Mouse (Mus musculus): ENCODE measurements at regions not wholly inside any gene's neighbourhood (a gene's known extent, or its start where the extent isn't known, plus 50 kb on each side); places are given as distances from the start of the nearest gene placed in this dataset.

- WGBS = 92% methylated on average over 8 of the region's 8 CpGs
These were observed 311.5 kb upstream of the Castor2 start for GRCm38 (mm10) chr5:133788006-133788405.

GRCm38 (mm10) chr5:133787491-133787890 lies 312.0 kb upstream of the Castor2 start:
- ATAC-seq (replicated peaks) = no peak
- H3K4me1 ChIP-seq = no peaks in the 10 kb centered on the region
- no peak overlapping the region for H3K4me2 ChIP-seq
- H3K9me3 ChIP-seq = no peaks in the 10 kb centered on the region
- no peak overlapping the region for H3K4me3 ChIP-seq
- no peak overlapping the region for H3K27ac ChIP-seq
- H3K9ac ChIP-seq = no peak overlapping the region
- no peaks in the 10 kb centered on the region for H3K36me3 ChIP-seq (replicated peaks)
- no peaks in the 10 kb centered on the region for H3K27me3 ChIP-seq (replicated peaks)
- WGBS = 73% methylated on average over 7 of the region's 7 CpGs

More at GRCm38 (mm10) chr5:133788006-133788405, 311.5 kb upstream of the Castor2 start:
- Histone ChIP-seq H3K4me1 (no peaks in the 10 kb centered on the region), H3K27me3 (replicated peaks) (no peaks in the 10 kb centered on the region), H3K4me3 (no peak overlapping the region), H3K9me3 (no peaks in the 10 kb centered on the region), H3K27ac (no peak overlapping the region), H3K36me3 (replicated peaks) (no peaks in the 10 kb centered on the region), H3K4me2 (no peak overlapping the region), H3K9ac (no peak overlapping the region)
- ATAC-seq (replicated peaks) = no peak

GRCm38 (mm10) chr5:133776591-133776990 lies 322.9 kb upstream of the Castor2 start:
- H3K27me3 ChIP-seq (replicated peaks) = no peaks in the 10 kb centered on the region
- no peaks in the 10 kb centered on the region for H3K36me3 ChIP-seq (replicated peaks)
- no peak overlapping the region for H3K27ac ChIP-seq
- no peak overlapping the region for H3K9ac ChIP-seq
- H3K4me2 ChIP-seq = no peak overlapping the region
- H3K4me1 ChIP-seq = no peaks in the 10 kb centered on the region
- no peak overlapping the region for H3K4me3 ChIP-seq
- ATAC-seq (replicated peaks) = no peak
- H3K9me3 ChIP-seq = no peaks in the 10 kb centered on the region

DNA sequence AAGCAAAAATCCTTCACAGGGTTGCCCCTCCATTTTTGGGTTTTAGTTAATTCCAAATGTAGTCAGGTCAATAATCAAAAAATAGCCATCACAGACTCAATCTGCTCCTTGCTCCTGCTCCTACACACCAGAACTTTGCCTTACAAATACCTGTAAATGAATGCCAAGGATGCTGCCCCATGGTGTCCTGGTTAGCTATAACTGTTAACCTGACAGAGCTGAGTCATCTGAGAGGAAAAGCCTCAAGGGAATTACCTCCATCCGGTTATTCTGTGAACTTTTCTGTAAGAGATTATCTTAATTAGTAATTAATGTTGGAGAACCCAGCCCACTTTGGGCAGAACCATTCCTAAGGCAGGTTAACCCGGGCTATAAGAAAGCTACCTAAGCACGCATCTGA lies 325.4 kb upstream of the Castor2 start:
- Histone ChIP-seq H3K36me3 (replicated peaks) (no peaks in the 10 kb centered on the region), H3K27me3 (replicated peaks) (no peaks in the 10 kb centered on the region), H3K9me3 (no peaks in the 10 kb centered on the region), H3K27ac (no peak overlapping the region), H3K9ac (no peak overlapping the region), H3K4me1 (no peaks in the 10 kb centered on the region), H3K4me3 (no peak overlapping the region), H3K4me2 (no peak overlapping the region)
- ATAC-seq (replicated peaks) = no peak
- WGBS = 82% methylated on average over 3 of the region's 3 CpGs

GRCm38 (mm10) chr5:133768856-133769255 lies 330.7 kb upstream of the Castor2 start:
- Histone ChIP-seq H3K4me3 (no peak overlapping the region), H3K36me3 (replicated peaks) (no peaks in the 10 kb centered on the region), H3K27ac (no peak overlapping the region), H3K4me1 (no peaks in the 10 kb centered on the region), H3K9me3 (no peaks in the 10 kb centered on the region), H3K4me2 (no peak overlapping the region), H3K27me3 (replicated peaks) (no peaks in the 10 kb centered on the region), H3K9ac (no peak overlapping the region)
- WGBS = 85% methylated on average over 2 of the region's 2 CpGs
- ATAC-seq (replicated peaks) = no peak

GRCm38 (mm10) chr5:133757817-133758216 lies 341.7 kb upstream of the Castor2 start:
- no peak overlapping the region for H3K4me2 ChIP-seq
- H3K36me3 ChIP-seq (replicated peaks) = no peaks in the 10 kb centered on the region
- H3K4me3 ChIP-seq = no peak overlapping the region
- no peak for ATAC-seq (replicated peaks)
- no peak overlapping the region for H3K27ac ChIP-seq
- H3K9ac ChIP-seq = no peak overlapping the region
- H3K27me3 ChIP-seq (replicated peaks) = no peaks in the 10 kb centered on the region
- H3K4me1 ChIP-seq = peaks cover 8% of the 10 kb centered on the region; the same call in 1 of the 2 replicates
- H3K9me3 ChIP-seq = no peaks in the 10 kb centered on the region
- WGBS = 97% methylated on average over 2 of the region's 2 CpGs

GRCm38 (mm10) chr5:133754180-133754579 lies 345.3 kb upstream of the Castor2 start:
- 11% methylated on average over 7 of the region's 7 CpGs for WGBS
- H3K4me3 ChIP-seq = no peak overlapping the region
- no peaks in the 10 kb centered on the region for H3K27me3 ChIP-seq (replicated peaks)
- no peak overlapping the region for H3K4me2 ChIP-seq
- no peaks in the 10 kb centered on the region for H3K9me3 ChIP-seq
- no peak overlapping the region for H3K27ac ChIP-seq
- no peak for ATAC-seq (replicated peaks)
- peaks cover 8% of the 10 kb centered on the region; the same call in 1 of the 2 replicates for H3K4me1 ChIP-seq
- no peaks in the 10 kb centered on the region for H3K36me3 ChIP-seq (replicated peaks)
- no peak overlapping the region for H3K9ac ChIP-seq

DNA sequence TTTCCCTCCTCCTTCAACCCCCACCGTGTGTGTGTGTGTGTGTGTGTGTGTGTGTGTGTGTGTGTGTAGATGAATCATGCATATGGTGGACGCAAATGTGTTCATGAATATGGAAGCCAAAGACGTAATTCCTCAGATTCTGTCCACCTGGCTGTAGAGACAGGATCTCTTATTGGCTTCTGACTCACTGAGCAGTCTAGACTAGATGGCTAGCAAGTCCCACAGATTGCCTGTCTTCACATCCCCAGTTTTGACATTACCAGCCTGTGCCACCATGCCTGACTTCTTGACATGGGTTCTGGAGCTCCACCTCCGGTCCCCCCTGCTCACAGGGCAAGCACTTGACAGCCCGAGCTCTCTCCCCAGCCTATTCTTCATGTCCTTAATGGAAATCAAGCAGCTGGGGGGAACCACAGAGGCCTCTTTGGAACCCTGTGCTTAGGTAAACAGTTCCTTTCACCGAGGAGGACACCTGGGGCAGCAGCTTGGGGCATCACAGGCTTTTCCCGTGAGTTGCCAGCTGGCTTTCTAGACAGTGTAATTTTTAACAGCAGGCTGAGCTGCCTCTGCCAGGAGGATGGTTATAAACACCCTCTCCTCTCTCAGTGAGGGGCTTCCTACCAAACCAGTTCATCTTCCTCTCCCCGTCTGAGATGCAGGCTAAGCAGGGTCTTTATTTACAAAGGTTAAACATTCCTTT lies 345.9 kb upstream of the Castor2 start:
- 35% methylated on average over 8 of the region's 8 CpGs for WGBS
- no peaks in the 10 kb centered on the region for H3K9me3 ChIP-seq
- H3K27ac ChIP-seq = no peak overlapping the region
- no peak overlapping the region for H3K9ac ChIP-seq
- H3K4me1 ChIP-seq = peaks cover 12% of the 10 kb centered on the region; the same call in 1 of the 2 replicates
- no peaks in the 10 kb centered on the region for H3K36me3 ChIP-seq (replicated peaks)
- ATAC-seq (replicated peaks) = no peak
- no peak overlapping the region for H3K4me2 ChIP-seq
- no peaks in the 10 kb centered on the region for H3K27me3 ChIP-seq (replicated peaks)
- no peak overlapping the region for H3K4me3 ChIP-seq

DNA sequence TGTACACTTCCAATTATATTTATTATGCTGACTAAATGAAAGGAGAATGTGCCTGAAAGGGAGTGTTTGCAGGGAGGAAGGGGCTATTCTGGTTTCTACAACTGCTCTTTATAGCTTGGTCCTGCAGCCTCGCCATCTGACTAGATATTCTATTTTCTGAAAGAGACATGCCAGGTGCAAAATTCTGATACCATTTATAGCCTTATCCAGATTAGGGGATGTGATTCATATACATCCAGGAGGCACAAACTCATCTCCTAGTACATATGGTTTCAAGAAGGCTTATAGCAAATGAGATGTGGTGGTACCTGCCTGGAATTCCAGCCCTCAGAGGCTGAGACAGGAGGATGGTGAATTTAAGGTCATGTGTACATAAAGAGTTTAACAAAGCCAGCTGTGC lies 352.6 kb upstream of the Castor2 start:
- H3K4me2 ChIP-seq = no peak overlapping the region
- H3K4me1 ChIP-seq = peaks cover 11% of the 10 kb centered on the region
- no peaks in the 10 kb centered on the region for H3K27me3 ChIP-seq (replicated peaks)
- no peak overlapping the region for H3K4me3 ChIP-seq
- no peak for ATAC-seq (replicated peaks)
- WGBS = 54% methylated on average over 1 of the region's 1 CpGs
- H3K9me3 ChIP-seq = no peaks in the 10 kb centered on the region
- H3K27ac ChIP-seq = no peak overlapping the region
- H3K36me3 ChIP-seq (replicated peaks) = no peaks in the 10 kb centered on the region
- H3K9ac ChIP-seq = no peak overlapping the region

GRCm38 (mm10) chr5:133746411-133746810 lies 353.1 kb upstream of the Castor2 start:
- no peaks in the 10 kb centered on the region for H3K36me3 ChIP-seq (replicated peaks)
- no peak for ATAC-seq (replicated peaks)

DNA sequence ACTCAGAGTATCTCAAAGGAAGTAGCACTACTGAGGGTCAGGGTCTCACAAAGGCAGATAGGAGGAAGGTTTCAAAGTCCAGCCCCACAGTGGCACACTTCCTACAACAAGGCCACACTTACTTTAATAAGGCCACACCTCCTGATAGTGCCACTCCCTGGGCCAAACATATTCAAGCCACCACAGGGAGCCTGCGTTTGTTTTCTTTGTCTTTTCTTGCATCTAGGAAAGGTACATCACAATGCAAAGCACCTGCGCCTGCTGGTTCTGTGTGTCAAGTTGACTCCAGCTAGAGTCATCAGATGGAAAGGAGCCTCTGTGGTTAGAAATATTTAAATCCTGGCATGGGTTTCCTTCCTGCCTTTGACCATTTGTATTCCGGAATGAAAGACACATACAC lies 355.4 kb upstream of the Castor2 start:
- WGBS = 89% methylated on average over 3 of the region's 3 CpGs
- Histone ChIP-seq H3K4me3 (no peak overlapping the region), H3K4me1 (peaks cover 11% of the 10 kb centered on the region), H3K9me3 (no peaks in the 10 kb centered on the region), H3K27ac (no peak overlapping the region), H3K36me3 (replicated peaks) (no peaks in the 10 kb centered on the region), H3K27me3 (replicated peaks) (no peaks in the 10 kb centered on the region), H3K9ac (no peak overlapping the region), H3K4me2 (no peak overlapping the region)
- ATAC-seq (replicated peaks) = no peak

More at GRCm38 (mm10) chr5:133746411-133746810, 353.1 kb upstream of the Castor2 start:
- H3K9ac ChIP-seq = no peak overlapping the region
- no peak overlapping the region for H3K27ac ChIP-seq
- 48% methylated on average over 10 of the region's 10 CpGs for WGBS
- H3K4me3 ChIP-seq = no peak overlapping the region
- no peaks in the 10 kb centered on the region for H3K27me3 ChIP-seq (replicated peaks)
- no peak overlapping the region for H3K4me2 ChIP-seq
- peaks cover 11% of the 10 kb centered on the region for H3K4me1 ChIP-seq
- H3K9me3 ChIP-seq = no peaks in the 10 kb centered on the region

- Histone ChIP-seq H3K27ac (no peak overlapping the region), H3K4me1 (peaks cover 7% of the 10 kb centered on the region), H3K27me3 (replicated peaks) (no peaks in the 10 kb centered on the region), H3K4me3 (no peak overlapping the region), H3K9me3 (no peaks in the 10 kb centered on the region), H3K4me2 (no peak overlapping the region), H3K36me3 (replicated peaks) (no peaks in the 10 kb centered on the region), H3K9ac (no peak overlapping the region)
- no peak for ATAC-seq (replicated peaks)
- whole genome bisulfite sequencing = 90% methylated on average over 2 of the region's 2 CpGs
These were observed 355.9 kb upstream of the Castor2 start for GRCm38 (mm10) chr5:133743606-133744005.

- no peak overlapping the region for H3K27ac ChIP-seq
- ATAC-seq (replicated peaks) = no peak
- 89% methylated on average over 4 of the region's 4 CpGs for WGBS
These were observed 367.6 kb upstream of the Castor2 start for GRCm38 (mm10) chr5:133731871-133732270.

More at GRCm38 (mm10) chr5:133731871-133732270, 367.6 kb upstream of the Castor2 start:
- no peak overlapping the region for H3K9ac ChIP-seq
- no peak overlapping the region for H3K4me3 ChIP-seq
- H3K4me2 ChIP-seq = no peak overlapping the region
- no peaks in the 10 kb centered on the region for H3K27me3 ChIP-seq (replicated peaks)
- no peaks in the 10 kb centered on the region for H3K4me1 ChIP-seq
- H3K9me3 ChIP-seq = no peaks in the 10 kb centered on the region
- no peaks in the 10 kb centered on the region for H3K36me3 ChIP-seq (replicated peaks)

All from midbrain, embryonic 15.5 days (tissue).